Mouse (Mus musculus) heart, embryonic 16.5 days (tissue): Measurements from ENCODE around the gene Dyrk1b. TPM values are rescaled to one million over a fixed set of nuclear protein-coding genes. Genes with fewer than 3 reads are reported as not detected.

Experiments used
- polyA plus RNA-seq: library from polyadenylated mRNA; unstranded; fragments of >200 nt; fragmentation: Nextera tagmentation; extraction: Ambion mirVana; gene quantifications from 2 replicates; pipeline ENCODE4 v1.2.1, GENCODE M21; 2015

The Dyrk1b gene
- polyA plus RNA-seq, 1 experiment from 2014 or later: 8.9 TPM

Other genes starting within 250 kb of the Dyrk1b start
- 12.9 and 14.3 TPM in 2 replicates for gene Zfp780b, start 200.3 kb upstream of the Dyrk1b start, polyA plus RNA-seq
- 2.4 and 2.5 TPM in 2 replicates for gene Zfp850, start 165.4 kb upstream of the Dyrk1b start, polyA plus RNA-seq
- 228 and 238 TPM in 2 replicates for gene Psmc4, start 129.4 kb upstream of the Dyrk1b start, polyA plus RNA-seq
- gene Fcgbp, start 108.2 kb upstream of the Dyrk1b start, polyA plus RNA-seq: 0.65 and 3.8 TPM in 2 replicates
- gene 9530053A07Rik, start 50.0 kb upstream of the Dyrk1b start, polyA plus RNA-seq: 0.05 and 0.12 TPM in 2 replicates
- 62.4 and 71.5 TPM in 2 replicates for gene Fbl, start 9.8 kb upstream of the Dyrk1b start, polyA plus RNA-seq
- 0.68 and 0.94 TPM in 2 replicates for gene Eid2, start 88.4 kb downstream of the Dyrk1b start, polyA plus RNA-seq
- gene Eid2b, start 98.3 kb downstream of the Dyrk1b start, polyA plus RNA-seq: 6.6 and 7.3 TPM in 2 replicates
- not detected in 2 replicates for gene Selenov, start 111.7 kb downstream of the Dyrk1b start, polyA plus RNA-seq
- 0.16 and 0.17 TPM in 2 replicates for gene Dll3, start 122.8 kb downstream of the Dyrk1b start, polyA plus RNA-seq
- gene Timm50, start 132.6 kb downstream of the Dyrk1b start, polyA plus RNA-seq: 130 and 132 TPM in 2 replicates
- 62.8 and 66.2 TPM in 2 replicates for gene Supt5, start 159.3 kb downstream of the Dyrk1b start, polyA plus RNA-seq
- gene Rps16, start 171.2 kb downstream of the Dyrk1b start, polyA plus RNA-seq: 506 and 555 TPM in 2 replicates
- gene Plekhg2, start 193.1 kb downstream of the Dyrk1b start, polyA plus RNA-seq: 35.8 and 41.8 TPM in 2 replicates
- gene Zfp36, start 200.8 kb downstream of the Dyrk1b start, polyA plus RNA-seq: 15.4 and 18.5 TPM in 2 replicates
- gene Med29, start 213.2 kb downstream of the Dyrk1b start, polyA plus RNA-seq: 41.3 and 50.1 TPM in 2 replicates
- gene Paf1, start 213.5 kb downstream of the Dyrk1b start, polyA plus RNA-seq: 78.9 and 79.9 TPM in 2 replicates